Mouse (Mus musculus): Measurements from ENCODE around the gene Zfp385b. TPM values are rescaled to one million over a fixed set of nuclear protein-coding genes. Genes with fewer than 3 reads are reported as not detected.

Gene Zfp385b
- total and polyA plus RNA-seq, 3 experiments: not detected

DNA sequence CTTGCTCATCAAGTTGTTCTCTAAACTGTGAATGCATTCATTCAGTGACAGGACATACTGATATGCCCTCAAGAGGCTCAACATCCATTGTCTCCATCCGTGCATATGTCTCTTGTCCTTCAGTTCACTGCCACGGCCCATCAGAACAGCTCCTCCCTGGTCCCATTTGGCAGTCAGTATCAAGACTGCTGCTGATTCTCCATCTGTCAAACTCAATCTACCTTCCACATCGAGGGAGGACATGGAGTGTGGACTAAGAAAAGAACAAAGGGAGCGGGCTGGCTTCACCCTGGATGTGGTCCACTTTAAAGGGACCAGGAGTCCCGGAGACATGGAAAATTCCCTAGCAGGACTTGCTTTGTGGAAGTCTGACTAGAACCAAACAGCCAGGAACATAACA is 22.2 kb downstream of the Zfp385b start:
- Histone ChIP-seq H3K4me2 (ENCODE audit: insufficient read depth, low read depth, poor library complexity, severe bottlenecking) (no peak overlapping the region), H3K79me2 (replicated peaks; ENCODE audit: control insufficient read depth, extremely low read depth, insufficient read depth, poor library complexity, severe bottlenecking) (no peaks in the 10 kb centered on the region), H3K9me3 (replicated peaks; ENCODE audit: low read length) (peaks cover 78% of the 10 kb centered on the region), H3K27ac (ENCODE audit: insufficient read depth, low read depth) (no peak overlapping the region), H3K36me3 (replicated peaks in 1 of 2; ENCODE audit: control insufficient read depth in 1 of 2, insufficient read depth in 1 of 2, low read length in 1 of 2) (no peaks in the 10 kb centered on the region), H3K9ac (ENCODE audit: insufficient read depth, low read depth) (no peak overlapping the region), H3K27me3 (replicated peaks) (no peaks in the 10 kb centered on the region), H3K4me1 (ENCODE audit: control insufficient read depth in 1 of 2, insufficient read depth in 2 of 2) (no peaks in the 10 kb centered on the region), H3K4me3 (replicated peaks in 1 of 3; ENCODE audit: low read depth in 2 of 3, low read length in 2 of 3, poor library complexity in 1 of 3) (no peak overlapping the region)
- in situ Hi-C loops (cut with MboI; ENCODE audit: low pct_ligation_motif_present, low pct_unique_long_range_greater_than_20kb, low sequenced_read_pairs) (no loop called here), dilution Hi-C loops (cut with MboI; ENCODE audit: extremely low pct_ligation_motif_present, extremely low pct_unique_long_range_greater_than_20kb, low sequenced_read_pairs) (no loop called here)
- TF ChIP-seq SMC3 (IDR thresholded peaks at IDR 0.05; ENCODE audit: low read depth, low read length) (no peak), MAZ (IDR thresholded peaks at IDR 0.05; ENCODE audit: low read depth, low read length) (no peak), ZKSCAN1 (IDR thresholded peaks at IDR 0.05; ENCODE audit: borderline replicate concordance, low read depth, low read length) (no peak), IRF4 (IDR thresholded peaks at IDR 0.05; ENCODE audit: low read depth, low read length) (no peak), JUN (IDR thresholded peaks at IDR 0.05; ENCODE audit: insufficient read depth, low read depth, low read length) (no peak), ETS1 (conservative IDR thresholded peaks at IDR 0.05; ENCODE audit: low read depth, low read length) (no peak), ELF1 (IDR thresholded peaks at IDR 0.05; ENCODE audit: low read depth, low read length) (no peak), NELFE (IDR thresholded peaks at IDR 0.05; ENCODE audit: low read depth, low read length) (no peak), JUND (conservative IDR thresholded peaks at IDR 0.05; ENCODE audit: low read depth, low read length) (no peak)
- DNase-seq (ENCODE audit: extremely low read depth): no peak

DNA sequence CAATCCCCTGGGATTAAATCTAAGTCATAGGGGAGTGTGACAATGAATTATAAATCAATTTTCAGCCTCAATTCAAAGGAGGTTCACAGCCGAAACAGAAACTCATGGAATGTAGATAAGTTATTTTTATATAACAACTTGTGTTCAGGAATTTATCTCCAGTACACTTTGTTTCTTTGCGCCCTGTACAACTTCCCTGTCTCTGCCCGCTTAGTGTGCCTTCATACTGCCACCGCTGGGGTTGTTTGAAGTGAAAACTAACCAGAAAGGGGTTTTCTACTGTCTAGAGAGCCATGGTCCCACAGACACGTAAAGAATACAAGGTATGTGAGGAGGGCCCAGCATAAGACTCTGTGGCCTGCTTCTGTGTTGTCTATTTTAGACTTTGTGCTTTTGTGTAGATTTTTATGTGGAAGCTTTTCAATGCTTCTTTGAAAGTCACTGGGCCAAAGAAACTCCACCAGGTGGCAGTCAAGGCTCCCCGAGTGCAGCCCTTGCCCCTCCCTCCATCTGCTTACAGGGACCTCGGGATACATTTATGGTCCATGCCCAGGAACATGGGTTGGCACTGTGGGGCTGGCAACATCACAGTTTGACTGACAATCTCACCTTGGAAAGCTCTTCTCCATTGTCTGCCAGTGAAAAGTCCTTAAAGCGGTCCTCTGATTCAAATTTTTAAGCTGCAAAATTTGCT is 23.4 kb downstream of the Zfp385b start:
- dilution Hi-C loops (cut with MboI; ENCODE audit: extremely low pct_ligation_motif_present, extremely low pct_unique_long_range_greater_than_20kb, low sequenced_read_pairs): no loop called here
- Histone ChIP-seq H3K9ac (ENCODE audit: insufficient read depth, low read depth) (no peak overlapping the region), H3K27me3 (replicated peaks) (no peaks in the 10 kb centered on the region), H3K79me2 (replicated peaks; ENCODE audit: control insufficient read depth, extremely low read depth, insufficient read depth, poor library complexity, severe bottlenecking) (no peaks in the 10 kb centered on the region), H3K9me3 (replicated peaks; ENCODE audit: low read length) (peaks cover 74% of the 10 kb centered on the region), H3K4me1 (ENCODE audit: control insufficient read depth in 1 of 2, insufficient read depth in 2 of 2) (no peaks in the 10 kb centered on the region), H3K36me3 (replicated peaks in 1 of 2; ENCODE audit: control insufficient read depth in 1 of 2, insufficient read depth in 1 of 2, low read length in 1 of 2) (no peaks in the 10 kb centered on the region), H3K4me3 (replicated peaks in 1 of 3; ENCODE audit: low read depth in 2 of 3, low read length in 2 of 3, poor library complexity in 1 of 3) (no peak overlapping the region), H3K27ac (ENCODE audit: insufficient read depth, low read depth) (no peak overlapping the region), H3K4me2 (ENCODE audit: insufficient read depth, low read depth, poor library complexity, severe bottlenecking) (no peak overlapping the region)
- in situ Hi-C loops (cut with MboI; ENCODE audit: low pct_ligation_motif_present, low pct_unique_long_range_greater_than_20kb, low sequenced_read_pairs): no loop called here
- no peak for DNase-seq (ENCODE audit: extremely low read depth)
- TF ChIP-seq MYC (IDR thresholded peaks at IDR 0.05; ENCODE audit: low read depth, low read length) (no peak), E2F4 (IDR thresholded peaks at IDR 0.05; ENCODE audit: insufficient replicate concordance, low read depth, low read length) (no peak), SIN3A (IDR thresholded peaks at IDR 0.05; ENCODE audit: low read length) (no peak), HCFC1 (IDR thresholded peaks at IDR 0.05; ENCODE audit: low read depth, low read length) (no peak), SMC3 (IDR thresholded peaks at IDR 0.05; ENCODE audit: low read depth, low read length) (no peak), POLR2A (IDR thresholded peaks at IDR 0.05; ENCODE audit: low read depth, low read length) (no peak), ZNF384 (IDR thresholded peaks at IDR 0.05; ENCODE audit: low read depth, low read length) (no peak), MXI1 (IDR thresholded peaks at IDR 0.05; ENCODE audit: low read depth, low read length) (no peak), USF1 (IDR thresholded peaks at IDR 0.05; ENCODE audit: low read depth, low read length) (no peak), BHLHE40 (IDR thresholded peaks at IDR 0.05; ENCODE audit: low read depth, low read length) (no peak), ZMIZ1 (IDR thresholded peaks at IDR 0.05; ENCODE audit: low read depth, low read length) (no peak), MAX (IDR thresholded peaks at IDR 0.05; ENCODE audit: low read length) (no peak), UBTF (IDR thresholded peaks at IDR 0.05; ENCODE audit: low read depth, low read length) (no peak), TCF12 (IDR thresholded peaks at IDR 0.05; ENCODE audit: low read depth, low read length) (no peak), NELFE (IDR thresholded peaks at IDR 0.05; ENCODE audit: low read depth, low read length) (no peak), MAZ (IDR thresholded peaks at IDR 0.05; ENCODE audit: low read depth, low read length) (no peak), MAFK (IDR thresholded peaks at IDR 0.05; ENCODE audit: insufficient replicate concordance, low read length) (no peak), KAT2A (IDR thresholded peaks at IDR 0.05; ENCODE audit: insufficient replicate concordance, low read length) (no peak)

Data from CH12.LX (cell line).